Mouse (Mus musculus) hindbrain, embryonic 10.5 days (tissue): ENCODE measurements around the gene Apopt1. TPM values are rescaled to one million over a fixed set of nuclear protein-coding genes. Genes with fewer than 3 reads are reported as not detected.

Experiments
- DNase-seq: peaks from one replicate; pipeline ENCODE4 v3.0.0-alpha.2; 2017; ENCODE audit warnings: low spot score
- H3K27ac ChIP-seq: fragments of 300-500 bp; sonication (generic); 2 replicates; pipeline ENCODE4 v1.5.1; 2016; ENCODE audit warnings: mild to moderate bottlenecking, moderate library complexity
- H3K27me3 ChIP-seq: fragments of 300-500 bp; sonication (generic); 2 replicates; pipeline ENCODE4 v1.6.1; 2016; ENCODE audit warnings: mild to moderate bottlenecking; ENCODE audit not compliant: poor library complexity, insufficient read depth, severe bottlenecking
- H3K36me3 ChIP-seq: fragments of 300-500 bp; sonication (generic); 2 replicates; pipeline ENCODE4 v1.6.1; 2016; ENCODE audit warnings: mild to moderate bottlenecking, moderate library complexity
- H3K4me1 ChIP-seq: fragments of 300-500 bp; sonication (generic); replicated peaks from 2 replicates; pipeline ENCODE4 v1.6.1; 2016; ENCODE audit warnings: mild to moderate bottlenecking
- H3K4me3 ChIP-seq: fragments of 300-500 bp; sonication (generic); 2 replicates; pipeline ENCODE4 v1.5.1; 2016; ENCODE audit warnings: mild to moderate bottlenecking, moderate library complexity
- H3K9me3 ChIP-seq: fragments of 300-500 bp; sonication (generic); 2 replicates; pipeline ENCODE4 v1.6.1; 2016; ENCODE audit warnings: mild to moderate bottlenecking, moderate library complexity
- WGBS: fragments of 180-500 bp; shearing (Covaris S2); methylation state at CpG from one replicate; pipeline ENCODE4 v1.1.7; 2016; 5-methylcytosine and 5-hydroxymethylcytosine counted together
- polyA plus RNA-seq: library from polyadenylated mRNA; unstranded; fragments of >200 nt; fragmentation: Nextera tagmentation; extraction: Ambion mirVana; gene quantifications from 2 replicates; pipeline ENCODE4 v1.2.1, GENCODE M21; 2016

Gene Apopt1
- polyA plus RNA-seq, 1 experiment from 2014 or later = 59.2 TPM

- Histone ChIP-seq H3K4me1 (peaks cover 76% of the 10 kb centered on the region), H3K4me3 (peak overlapping the region; percentile 9; the same call in 1 of the 2 replicates), H3K36me3 (peaks cover 20% of the 10 kb centered on the region), H3K27me3 (no peaks in the 10 kb centered on the region), H3K9me3 (no peaks in the 10 kb centered on the region), H3K27ac (peak overlapping the region; percentile 98)
- peak; percentile 35 for DNase-seq
- WGBS = 30% methylated on average over 14 of the region's 14 CpGs
Measured at GRCm38 (mm10) chr12:111687350-111688068, 25.6 kb upstream of the Apopt1 start.

GRCm38 (mm10) chr12:111688069-111688428 is 25.0 kb upstream of the Apopt1 start:
- WGBS = 25% methylated on average over 2 of the region's 2 CpGs
- Histone ChIP-seq H3K4me3 (peak overlapping the region; percentile 9; the same call in 1 of the 2 replicates), H3K36me3 (peaks cover 15% of the 10 kb centered on the region), H3K27ac (peak overlapping the region; percentile 98), H3K4me1 (peaks cover 76% of the 10 kb centered on the region), H3K27me3 (no peaks in the 10 kb centered on the region), H3K9me3 (no peaks in the 10 kb centered on the region)
- no peak for DNase-seq

GRCm38 (mm10) chr12:111689426-111689825 is 23.6 kb upstream of the Apopt1 start:
- H3K27ac ChIP-seq = peak overlapping the region; percentile 98
- no peaks in the 10 kb centered on the region for H3K27me3 ChIP-seq
- no peaks in the 10 kb centered on the region for H3K9me3 ChIP-seq
- whole genome bisulfite sequencing = 90% methylated on average over 11 of the region's 11 CpGs
- no peak overlapping the region for H3K4me3 ChIP-seq
- H3K4me1 ChIP-seq = peaks cover 86% of the 10 kb centered on the region
- peaks cover 1% of the 10 kb centered on the region for H3K36me3 ChIP-seq
- no peak for DNase-seq

GRCm38 (mm10) chr12:111691346-111691872 is 21.7 kb upstream of the Apopt1 start:
- no peaks in the 10 kb centered on the region for H3K9me3 ChIP-seq
- DNase-seq = peak; percentile 91
- H3K36me3 ChIP-seq = no peaks in the 10 kb centered on the region
- H3K27ac ChIP-seq = peak overlapping the region; percentile 98
- H3K27me3 ChIP-seq = no peaks in the 10 kb centered on the region
- peaks cover 100% of the 10 kb centered on the region for H3K4me1 ChIP-seq
- WGBS = 2% methylated on average over 5 of the region's 5 CpGs
- H3K4me3 ChIP-seq = peak overlapping the region; percentile 31

- Histone ChIP-seq H3K4me1 (peaks cover 94% of the 10 kb centered on the region), H3K4me3 (peak overlapping the region; percentile 41), H3K36me3 (no peaks in the 10 kb centered on the region), H3K27me3 (no peaks in the 10 kb centered on the region), H3K27ac (peak overlapping the region; percentile 98), H3K9me3 (no peaks in the 10 kb centered on the region)
- WGBS = 72% methylated on average over 5 of the region's 5 CpGs
- no peak for DNase-seq
Measured at GRCm38 (mm10) chr12:111692899-111693298, 20.2 kb upstream of the Apopt1 start.

GRCm38 (mm10) chr12:111693341-111694270 is 19.5 kb upstream of the Apopt1 start:
- Histone ChIP-seq H3K27ac (peak overlapping the region; percentile 98), H3K9me3 (no peaks in the 10 kb centered on the region), H3K4me3 (peak overlapping the region; percentile 41), H3K27me3 (no peaks in the 10 kb centered on the region), H3K36me3 (no peaks in the 10 kb centered on the region), H3K4me1 (peaks cover 94% of the 10 kb centered on the region)
- WGBS = 11% methylated on average over 18 of the region's 18 CpGs
- peak; percentile 90 for DNase-seq

GRCm38 (mm10) chr12:111694271-111694781 is 18.7 kb upstream of the Apopt1 start:
- Histone ChIP-seq H3K36me3 (no peaks in the 10 kb centered on the region), H3K27me3 (no peaks in the 10 kb centered on the region), H3K9me3 (no peaks in the 10 kb centered on the region), H3K4me3 (peak overlapping the region; percentile 41), H3K4me1 (peaks cover 89% of the 10 kb centered on the region), H3K27ac (peak overlapping the region; percentile 98)
- DNase-seq = no peak
- WGBS = 3% methylated on average over 12 of the region's 12 CpGs

GRCm38 (mm10) chr12:111694880-111695804 is 17.9 kb upstream of the Apopt1 start:
- H3K27ac ChIP-seq = peak overlapping the region; percentile 98
- no peaks in the 10 kb centered on the region for H3K27me3 ChIP-seq
- peaks cover 87% of the 10 kb centered on the region for H3K4me1 ChIP-seq
- H3K36me3 ChIP-seq = no peaks in the 10 kb centered on the region
- H3K4me3 ChIP-seq = peak overlapping the region; percentile 41
- peak; percentile 77 for DNase-seq
- H3K9me3 ChIP-seq = no peaks in the 10 kb centered on the region
- WGBS = 37% methylated on average over 13 of the region's 13 CpGs

GRCm38 (mm10) chr12:111696239-111696638 is 16.8 kb upstream of the Apopt1 start:
- Histone ChIP-seq H3K27ac (peak overlapping the region; percentile 98), H3K36me3 (no peaks in the 10 kb centered on the region), H3K27me3 (no peaks in the 10 kb centered on the region), H3K4me1 (peaks cover 85% of the 10 kb centered on the region), H3K4me3 (no peak overlapping the region; the same call in 1 of the 2 replicates), H3K9me3 (no peaks in the 10 kb centered on the region)
- peak; percentile 84 for DNase-seq
- 24% methylated on average over 6 of the region's 6 CpGs for WGBS

GRCm38 (mm10) chr12:111697708-111698107 is 15.4 kb upstream of the Apopt1 start:
- DNase-seq = no peak
- Histone ChIP-seq H3K4me3 (no peak overlapping the region), H3K27ac (peak overlapping the region; percentile 71), H3K36me3 (no peaks in the 10 kb centered on the region), H3K9me3 (no peaks in the 10 kb centered on the region), H3K4me1 (peaks cover 70% of the 10 kb centered on the region), H3K27me3 (no peaks in the 10 kb centered on the region)
- 72% methylated on average over 4 of the region's 4 CpGs for WGBS

GRCm38 (mm10) chr12:111698346-111698913 is 14.6 kb upstream of the Apopt1 start:
- Histone ChIP-seq H3K4me3 (no peak overlapping the region), H3K27ac (peak overlapping the region; percentile 71), H3K36me3 (no peaks in the 10 kb centered on the region), H3K9me3 (no peaks in the 10 kb centered on the region), H3K27me3 (no peaks in the 10 kb centered on the region), H3K4me1 (peaks cover 63% of the 10 kb centered on the region)
- WGBS = 82% methylated on average over 6 of the region's 6 CpGs
- DNase-seq = no peak
